Mouse (Mus musculus): ENCODE measurements around the gene Rnaseh2b. TPM values are rescaled to one million over a fixed set of nuclear protein-coding genes. Genes with fewer than 3 reads are reported as not detected.

Rnaseh2b gene
- 41.8 TPM for polyA plus RNA-seq (2017; shearing (Covaris generic))

GRCm38 (mm10) chr14:62292488-62293339 is at the start of gene Rnaseh2b, which contains the start of gene Dleu7:
TSS of gene Rnaseh2b (plus strand) at chr14:62292589.
TSS of gene Dleu7 (minus strand) at chr14:62293047.

Other genes with a start within 250 kb of the Rnaseh2b start
- gene Dleu7, start 458 bp downstream of the Rnaseh2b start, polyA plus RNA-seq (2017; shearing (Covaris generic)) = 0.22 TPM
- gene Gucy1b2, start 163.7 kb downstream of the Rnaseh2b start, polyA plus RNA-seq (2017; shearing (Covaris generic)) = not detected

All from inflammation-experienced regulatory T-cells, adult 16 weeks (primary cell).